Mouse (Mus musculus): ENCODE measurements around the gene Prl7b1. TPM values are rescaled to one million over a fixed set of nuclear protein-coding genes. Genes with fewer than 3 reads are reported as not detected.

Prl7b1 gene
- not detected for total RNA-seq (2021)
- long read RNA-seq, experiment 1: 0 reads
- long read RNA-seq, experiment 2: 0 reads

DNA sequence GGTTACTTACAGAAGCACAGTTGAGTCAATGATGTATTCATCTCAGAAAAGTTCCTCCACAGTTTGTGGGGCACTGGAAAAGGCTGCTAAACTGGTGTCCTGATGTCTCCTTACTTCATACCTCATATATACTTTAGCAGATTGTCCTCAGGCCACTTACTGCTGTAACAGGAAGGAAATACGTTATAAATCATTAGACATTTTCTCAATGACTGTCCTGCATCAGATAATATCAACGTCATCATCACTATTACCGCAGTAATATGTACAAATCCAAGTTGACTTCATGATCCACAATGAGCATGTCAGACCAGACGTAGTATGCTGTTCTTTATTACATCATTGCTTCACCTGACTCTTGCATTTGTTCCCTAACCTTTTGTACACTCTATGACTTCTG, at the start of gene Prl7b1:
Gene Prl7b1 (minus strand): TSS at position 101 of the 400 bp plus-strand sequence.
- no peak for DNase-seq

GRCm38 (mm10) chr13:27642393-27642792, 32.0 kb upstream of the Prl7b1 start, which contains the start of gene Prl7a1:
Gene Prl7a1 (minus strand): TSS chr13:27642493.
- DNase-seq: no peak

- no peak for DNase-seq
Observed at GRCm38 (mm10) chr13:27582071-27582470, 28.3 kb downstream of the Prl7b1 start, which contains the start of gene Prl8a1. Gene Prl8a1 (minus strand): TSS chr13:27582171.

DNA sequence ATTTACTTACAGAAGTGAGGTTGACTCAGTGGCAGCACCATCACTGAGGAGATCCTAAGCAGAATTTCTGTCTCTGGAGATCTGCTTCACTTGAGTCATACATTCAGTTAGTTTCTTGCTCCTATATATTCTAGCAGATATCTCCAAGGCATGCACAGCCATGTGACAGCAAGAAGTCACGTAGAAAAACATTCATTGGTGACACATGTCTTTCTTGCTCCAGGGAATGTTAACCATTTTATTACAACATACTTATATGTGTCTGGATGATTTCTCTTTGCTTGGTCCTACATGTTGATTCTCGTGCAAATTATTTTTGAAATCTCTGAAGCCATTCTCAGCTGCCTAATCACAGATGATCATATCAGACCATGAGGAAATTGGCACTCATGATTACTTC, 45.9 kb downstream of the Prl7b1 start, which contains the start of gene Prl8a9:
Gene Prl8a9 (minus strand): TSS at position 101 of the 400 bp plus-strand sequence.
- DNase-seq: no peak

GRCm38 (mm10) chr13:27553336-27553735, 57.0 kb downstream of the Prl7b1 start:
- no peak for DNase-seq

Other genes starting within 250 kb of the Prl7b1 start
- gene Prl2b1, start 219.7 kb downstream of the Prl7b1 start, total RNA-seq (2021): not detected
- gene Prl8a6, start 171.9 kb downstream of the Prl7b1 start, total RNA-seq (2021): not detected
- gene Prl8a8, start 97.4 kb downstream of the Prl7b1 start, total RNA-seq (2021): not detected
- gene Prl8a9, start 46.0 kb downstream of the Prl7b1 start, total RNA-seq (2021): not detected
- not detected for gene Prl8a1, start 28.4 kb downstream of the Prl7b1 start, total RNA-seq (2021)
- gene Prl7a1, start 31.9 kb upstream of the Prl7b1 start, total RNA-seq (2021): not detected
- not detected for gene Prl7a2, start 57.5 kb upstream of the Prl7b1 start, total RNA-seq (2021)
- gene Prl7d1, start 106.2 kb upstream of the Prl7b1 start, total RNA-seq (2021): not detected
- gene Prl7c1, start 170.2 kb upstream of the Prl7b1 start, total RNA-seq (2021): not detected
- gene Prl2a1, start 191.1 kb upstream of the Prl7b1 start, total RNA-seq (2021): not detected
- gene Prl2c1, start 238.8 kb upstream of the Prl7b1 start, total RNA-seq (2021): not detected